Mouse (Mus musculus): ENCODE results near the gene Magi1. TPM values are rescaled to one million over a fixed set of nuclear protein-coding genes. Genes with fewer than 3 reads are reported as not detected.

Gene Magi1
- polyA plus RNA-seq, 1 experiment from 2014 or later: 11.7 TPM

DNA sequence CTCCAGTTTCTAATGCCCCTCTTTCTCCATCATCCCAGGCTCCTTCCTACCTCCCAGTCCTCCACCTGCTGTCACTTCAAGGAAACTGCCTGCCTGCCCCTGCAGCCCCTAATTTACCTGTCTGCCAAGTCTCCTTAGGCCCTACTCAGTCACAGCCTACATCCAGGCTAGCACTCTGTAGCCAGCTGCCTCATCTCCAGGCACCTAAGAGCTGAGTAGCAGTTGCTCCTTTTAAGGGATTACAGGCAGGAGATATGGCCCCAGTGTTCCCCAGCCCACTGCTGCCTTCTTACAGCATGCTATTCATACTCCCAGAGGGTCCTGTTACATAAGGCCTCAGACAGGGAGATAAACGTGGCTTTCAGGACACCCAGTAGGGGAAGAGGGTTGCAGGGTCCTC is 426.9 kb downstream of the Magi1 start:
- Histone ChIP-seq H3K27me3 (replicated peaks; ENCODE audit: control insufficient read depth, insufficient read depth, low read length) (no peaks in the 10 kb centered on the region), H3K27ac (ENCODE audit: low read depth) (no peak overlapping the region), H3K9ac (ENCODE audit: low read length) (no peak overlapping the region), H3K4me1 (replicated peaks; ENCODE audit: control insufficient read depth, insufficient read depth, low read length) (0 out of 2 replicates have a peak, but pooled peaks cover 9% of the 10 kb centered on the region), H3K9me3 (ENCODE audit: control insufficient read depth, low read length) (no peaks in the 10 kb centered on the region), H3K4me2 (ENCODE audit: low read length) (no peak overlapping the region), H3K4me3 (ENCODE audit: low read depth, low read length) (no peak overlapping the region), H3K36me3 (ENCODE audit: control insufficient read depth, insufficient read depth, low read length) (no peaks in the 10 kb centered on the region)
- 36% methylated on average over 1 of the region's 1 CpGs for WGBS
- ATAC-seq (replicated peaks; ENCODE audit: low FRiP score, low TSS enrichment, low read depth) (no peak), DNase-seq (ENCODE audit: low spot score) (no peak)

GRCm38 (mm10) chr6:93855806-93856641 is 427.7 kb downstream of the Magi1 start:
- H3K27ac ChIP-seq (ENCODE audit: low read depth): no peak overlapping the region; the same call in 1 of the 2 replicates
- no peak for ATAC-seq (replicated peaks; ENCODE audit: low FRiP score, low TSS enrichment, low read depth)

GRCm38 (mm10) chr6:93848942-93849790 is 434.6 kb downstream of the Magi1 start:
- Histone ChIP-seq H3K27ac (ENCODE audit: low read depth) (no peak overlapping the region), H3K4me2 (ENCODE audit: low read length) (no peak overlapping the region), H3K4me3 (ENCODE audit: low read depth, low read length) (no peak overlapping the region), H3K4me1 (replicated peaks; ENCODE audit: control insufficient read depth, insufficient read depth, low read length) (no peaks in the 10 kb centered on the region), H3K9ac (ENCODE audit: low read length) (no peak overlapping the region), H3K27me3 (replicated peaks; ENCODE audit: control insufficient read depth, insufficient read depth, low read length) (no peaks in the 10 kb centered on the region), H3K9me3 (ENCODE audit: control insufficient read depth, low read length) (no peaks in the 10 kb centered on the region), H3K36me3 (ENCODE audit: control insufficient read depth, insufficient read depth, low read length) (no peaks in the 10 kb centered on the region)
- no peak for DNase-seq (ENCODE audit: low spot score)
- 64% methylated on average over 7 of the region's 7 CpGs for WGBS
- no peak for ATAC-seq (replicated peaks; ENCODE audit: low FRiP score, low TSS enrichment, low read depth)

More at GRCm38 (mm10) chr6:93855806-93856641, 427.7 kb downstream of the Magi1 start:
- Histone ChIP-seq H3K4me1 (replicated peaks; ENCODE audit: control insufficient read depth, insufficient read depth, low read length) (0 out of 2 replicates have a peak, but pooled peaks cover 9% of the 10 kb centered on the region), H3K4me2 (ENCODE audit: low read length) (no peak overlapping the region), H3K36me3 (ENCODE audit: control insufficient read depth, insufficient read depth, low read length) (no peaks in the 10 kb centered on the region), H3K4me3 (ENCODE audit: low read depth, low read length) (no peak overlapping the region), H3K9me3 (ENCODE audit: control insufficient read depth, low read length) (no peaks in the 10 kb centered on the region), H3K27me3 (replicated peaks; ENCODE audit: control insufficient read depth, insufficient read depth, low read length) (no peaks in the 10 kb centered on the region), H3K9ac (ENCODE audit: low read length) (no peak overlapping the region)
- 42% methylated on average over 8 of the region's 8 CpGs for WGBS
- no peak for DNase-seq (ENCODE audit: low spot score)

- 80% methylated on average over 3 of the region's 3 CpGs for WGBS
- H3K9me3 ChIP-seq (ENCODE audit: control insufficient read depth, low read length): no peaks in the 10 kb centered on the region
- H3K9ac ChIP-seq (ENCODE audit: low read length): no peak overlapping the region
- H3K4me1 ChIP-seq (replicated peaks; ENCODE audit: control insufficient read depth, insufficient read depth, low read length): no peaks in the 10 kb centered on the region
- no peak overlapping the region for H3K27ac ChIP-seq (ENCODE audit: low read depth)
- no peaks in the 10 kb centered on the region for H3K36me3 ChIP-seq (ENCODE audit: control insufficient read depth, insufficient read depth, low read length)
- DNase-seq (ENCODE audit: low spot score): no peak
- H3K4me3 ChIP-seq (ENCODE audit: low read depth, low read length): no peak overlapping the region
- no peak for ATAC-seq (replicated peaks; ENCODE audit: low FRiP score, low TSS enrichment, low read depth)
- H3K27me3 ChIP-seq (replicated peaks; ENCODE audit: control insufficient read depth, insufficient read depth, low read length): no peaks in the 10 kb centered on the region
- H3K4me2 ChIP-seq (ENCODE audit: low read length): no peak overlapping the region
Observed at GRCm38 (mm10) chr6:93845498-93845897, 438.2 kb downstream of the Magi1 start.

DNA sequence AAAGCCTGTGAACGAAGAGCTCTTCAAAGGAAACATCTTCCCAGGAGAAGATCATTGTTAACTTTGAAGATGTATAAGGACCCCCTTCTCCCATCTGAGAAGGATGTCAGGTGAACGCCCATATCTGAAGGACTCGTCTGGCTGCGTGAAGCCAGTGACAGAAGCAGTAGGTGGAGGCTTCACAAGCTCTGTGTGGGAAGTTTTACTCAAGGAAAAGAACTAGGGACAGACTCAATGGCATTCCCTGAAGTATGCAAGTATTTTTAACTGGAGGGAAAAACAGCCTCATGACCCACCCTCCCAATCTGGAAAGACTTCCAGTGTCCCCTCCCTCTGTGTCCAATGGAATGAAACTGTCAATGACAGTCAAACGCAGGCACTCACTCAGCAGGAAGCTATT is 438.6 kb downstream of the Magi1 start:
- H3K4me2 ChIP-seq (ENCODE audit: low read length): no peak overlapping the region
- H3K4me1 ChIP-seq (replicated peaks; ENCODE audit: control insufficient read depth, insufficient read depth, low read length): no peaks in the 10 kb centered on the region
- H3K4me3 ChIP-seq (ENCODE audit: low read depth, low read length): no peak overlapping the region
- no peaks in the 10 kb centered on the region for H3K36me3 ChIP-seq (ENCODE audit: control insufficient read depth, insufficient read depth, low read length)
- ATAC-seq (replicated peaks; ENCODE audit: low FRiP score, low TSS enrichment, low read depth) (no peak), DNase-seq (ENCODE audit: low spot score) (no peak)
- no peaks in the 10 kb centered on the region for H3K9me3 ChIP-seq (ENCODE audit: control insufficient read depth, low read length)
- no peak overlapping the region for H3K9ac ChIP-seq (ENCODE audit: low read length)
- H3K27ac ChIP-seq (ENCODE audit: low read depth): no peak overlapping the region
- no peaks in the 10 kb centered on the region for H3K27me3 ChIP-seq (replicated peaks; ENCODE audit: control insufficient read depth, insufficient read depth, low read length)
- 87% methylated on average over 5 of the region's 5 CpGs for WGBS

- no peak overlapping the region for H3K4me2 ChIP-seq (ENCODE audit: low read length)
- DNase-seq (ENCODE audit: low spot score): no peak
- H3K4me3 ChIP-seq (ENCODE audit: low read depth, low read length): no peak overlapping the region
- WGBS: 73% methylated on average over 5 of the region's 5 CpGs
- H3K9me3 ChIP-seq (ENCODE audit: control insufficient read depth, low read length): no peaks in the 10 kb centered on the region
- no peaks in the 10 kb centered on the region for H3K4me1 ChIP-seq (replicated peaks; ENCODE audit: control insufficient read depth, insufficient read depth, low read length)
- no peaks in the 10 kb centered on the region for H3K36me3 ChIP-seq (ENCODE audit: control insufficient read depth, insufficient read depth, low read length)
- H3K27ac ChIP-seq (ENCODE audit: low read depth): no peak overlapping the region
- no peak for ATAC-seq (replicated peaks; ENCODE audit: low FRiP score, low TSS enrichment, low read depth)
- H3K9ac ChIP-seq (ENCODE audit: low read length): no peak overlapping the region
- no peaks in the 10 kb centered on the region for H3K27me3 ChIP-seq (replicated peaks; ENCODE audit: control insufficient read depth, insufficient read depth, low read length)
Observed at GRCm38 (mm10) chr6:93844576-93844975, 439.1 kb downstream of the Magi1 start.

- WGBS: 92% methylated on average over 4 of the region's 4 CpGs
- ATAC-seq (replicated peaks; ENCODE audit: low FRiP score, low TSS enrichment, low read depth) (no peak), DNase-seq (ENCODE audit: low spot score) (no peak)
Observed at GRCm38 (mm10) chr6:93838398-93838797, 445.3 kb downstream of the Magi1 start.

GRCm38 (mm10) chr6:93836585-93836984 is 447.1 kb downstream of the Magi1 start:
- no peak for ATAC-seq (replicated peaks; ENCODE audit: low FRiP score, low TSS enrichment, low read depth)
- Histone ChIP-seq H3K27me3 (replicated peaks; ENCODE audit: control insufficient read depth, insufficient read depth, low read length) (no peaks in the 10 kb centered on the region), H3K4me3 (ENCODE audit: low read depth, low read length) (no peak overlapping the region), H3K9me3 (ENCODE audit: control insufficient read depth, low read length) (no peaks in the 10 kb centered on the region), H3K36me3 (ENCODE audit: control insufficient read depth, insufficient read depth, low read length) (no peaks in the 10 kb centered on the region), H3K4me2 (ENCODE audit: low read length) (no peak overlapping the region), H3K9ac (ENCODE audit: low read length) (no peak overlapping the region), H3K27ac (ENCODE audit: low read depth) (no peak overlapping the region), H3K4me1 (replicated peaks; ENCODE audit: control insufficient read depth, insufficient read depth, low read length) (no peaks in the 10 kb centered on the region)
- 89% methylated on average over 5 of the region's 5 CpGs for WGBS
- DNase-seq (ENCODE audit: low spot score): no peak

More at GRCm38 (mm10) chr6:93838398-93838797, 445.3 kb downstream of the Magi1 start:
- Histone ChIP-seq H3K4me2 (ENCODE audit: low read length) (no peak overlapping the region), H3K4me1 (replicated peaks; ENCODE audit: control insufficient read depth, insufficient read depth, low read length) (no peaks in the 10 kb centered on the region), H3K9ac (ENCODE audit: low read length) (no peak overlapping the region), H3K9me3 (ENCODE audit: control insufficient read depth, low read length) (no peaks in the 10 kb centered on the region), H3K27ac (ENCODE audit: low read depth) (no peak overlapping the region), H3K4me3 (ENCODE audit: low read depth, low read length) (no peak overlapping the region), H3K36me3 (ENCODE audit: control insufficient read depth, insufficient read depth, low read length) (no peaks in the 10 kb centered on the region), H3K27me3 (replicated peaks; ENCODE audit: control insufficient read depth, insufficient read depth, low read length) (no peaks in the 10 kb centered on the region)
